Comparison of ENCODE assay signal across 8 mouse cellular contexts in genomic region chr11:77462283-77463100, GRCm38 (mm10). TPM values are rescaled to one million over a fixed set of nuclear protein-coding genes. Genes with fewer than 3 reads are reported as not detected.
DNase-seq lines count a peak whose midpoint lies in the region; ATAC-seq lines count a peak whose summit lies in the region.

Gene Coro6, plus strand, starts transcription at chr11:77462411.

- DNase-seq in cerebellum, adult 18-20 months: peak; percentile 62 to 65
- DNase-seq in cerebellum, adult 11-12 months: no peak
- peak; percentile 89 for DNase-seq in adrenal gland, postnatal 14 days
- DNase-seq in hindbrain, embryonic 11.5 days (ENCODE audit: low spot score): peak; percentile 76
- DNase-seq in left cerebral cortex, postnatal 25 days (ENCODE audit: low spot score in 2 of 2): peak; percentile 36 to 56
- DNase-seq in splenic B cell, adult 2 months (ENCODE audit: low read depth, low spot score): peak; percentile 47

- intact Hi-C loops in left cerebral cortex, postnatal 25 days (cut with DNase I): no loop called here

- H3K9me3 ChIP-seq in forebrain, embryonic 16.5 days (ENCODE audit: control insufficient read depth, low read length): no peaks in the 10 kb centered on the region
- H3K9me3 ChIP-seq in hindbrain, embryonic 11.5 days (ENCODE audit: control insufficient read depth, low read length): no peaks in the 10 kb centered on the region

- H3K36me3 ChIP-seq in forebrain, embryonic 16.5 days (ENCODE audit: control insufficient read depth, insufficient read depth): no peaks in the 10 kb centered on the region
- no peaks in the 10 kb centered on the region for H3K36me3 ChIP-seq in hindbrain, embryonic 11.5 days (ENCODE audit: control insufficient read depth, insufficient read depth, low read length)
- no peaks in the 10 kb centered on the region for H3K36me3 ChIP-seq in splenic B cell, adult 2 months (ENCODE audit: control insufficient read depth, insufficient read depth, low read length, poor library complexity, severe bottlenecking)

- peaks cover 38% of the 10 kb centered on the region for H3K27me3 ChIP-seq in forebrain, embryonic 16.5 days (replicated peaks; ENCODE audit: control insufficient read depth, insufficient read depth, low read length)
- peaks cover 31% of the 10 kb centered on the region for H3K27me3 ChIP-seq in hindbrain, embryonic 11.5 days (ENCODE audit: control insufficient read depth, insufficient read depth, low read length)
- no peaks in the 10 kb centered on the region for H3K27me3 ChIP-seq in splenic B cell, adult 2 months (ENCODE audit: control insufficient read depth, insufficient read depth, low read length, poor library complexity, severe bottlenecking)

- 0 out of 2 replicates have a peak, but pooled peaks have one; percentile 41 for ATAC-seq in forebrain, embryonic 16.5 days
- peak; percentile 63; the same call in 1 of the 2 replicates for ATAC-seq in hindbrain, embryonic 11.5 days (ENCODE audit: low FRiP score)
- ATAC-seq in megakaryocyte-erythroid progenitor cell, adult 5-6 weeks (replicated peaks; ENCODE audit: low FRiP score, low TSS enrichment, poor library complexity, severe bottlenecking): peak; percentile 38; the same call in 1 of the 2 replicates

- H3K9ac ChIP-seq in forebrain, embryonic 16.5 days (replicated peaks; ENCODE audit: low read depth, low read length): peak within 1 kb of the TSS; percentile 55
- H3K9ac ChIP-seq in hindbrain, embryonic 11.5 days (ENCODE audit: low read depth, low read length): peak within 1 kb of the TSS; percentile 29; the same call in 1 of the 2 replicates

- peak within 1 kb of the TSS; percentile 50 for H3K4me3 ChIP-seq in forebrain, embryonic 16.5 days (replicated peaks; ENCODE audit: low read length)
- peak within 1 kb of the TSS; percentile 36 for H3K4me3 ChIP-seq in hindbrain, embryonic 11.5 days (ENCODE audit: low read depth, low read length)

- WGBS in forebrain, embryonic 16.5 days: under 1% methylated on average over 63 of the region's 73 CpGs
- WGBS in hindbrain, embryonic 11.5 days: under 1% methylated on average over 57 of the region's 73 CpGs

- peaks cover 17% of the 10 kb centered on the region for H3K4me1 ChIP-seq in forebrain, embryonic 16.5 days (replicated peaks; ENCODE audit: control insufficient read depth, insufficient read depth, low read length)
- H3K4me1 ChIP-seq in hindbrain, embryonic 11.5 days (replicated peaks; ENCODE audit: control insufficient read depth, insufficient read depth, low read length): peaks cover 2% of the 10 kb centered on the region; the same call in 1 of the 2 replicates

- peak within 1 kb of the TSS; percentile 98 for H3K4me2 ChIP-seq in forebrain, embryonic 16.5 days (ENCODE audit: low read length)
- H3K4me2 ChIP-seq in hindbrain, embryonic 11.5 days (replicated peaks; ENCODE audit: low read depth, low read length): peak within 1 kb of the TSS; percentile 87

- no peak within 1 kb of the TSS for H3K27ac ChIP-seq in forebrain, embryonic 16.5 days (ENCODE audit: low read length)
- no peak within 1 kb of the TSS for H3K27ac ChIP-seq in hindbrain, embryonic 11.5 days (ENCODE audit: low read depth, low read length)

RNA-seq across cellular contexts. Expression of gene Coro6, which starts in this region (rescaled TPM):
- 3.6 and 7.8 TPM in 2 replicates for total RNA-seq in adrenal gland, postnatal 14 days (2021)
- polyA plus RNA-seq in forebrain, embryonic 16.5 days (2015; fragmentation: Nextera tagmentation; extraction: Ambion mirVana): 0.11 TPM in 1 of 2 replicates, not detected in the other
- polyA plus RNA-seq in hindbrain, embryonic 11.5 days (2014; fragmentation: Nextera tagmentation; extraction: Ambion mirVana): 0.14 and 0.22 TPM in 2 replicates
- 10 to 100 TPM; 31.8 to 36.1 TPM for total RNA-seq in left cerebral cortex, postnatal 25 days (2021)
- not detected in 2 replicates for total RNA-seq in megakaryocyte-erythroid progenitor cell, adult 5-6 weeks (2014; fragmentation: Nextera tagmentation)
- total RNA-seq in megakaryocyte-erythroid progenitor cell, adult 5-6 weeks (2017): not detected in 2 replicates

Comparison
In these comparisons a context has a peak if more than half of its experiments do, and no peak if none do; other contexts are left out.
1. Peak in ATAC-seq, H3K4me3 ChIP-seq, H3K9ac ChIP-seq and H3K4me2 ChIP-seq in forebrain, embryonic 16.5 days; RNA of the gene not detected or under 1 TPM.
2. Peak in DNase-seq, ATAC-seq, H3K4me3 ChIP-seq, H3K9ac ChIP-seq and H3K4me2 ChIP-seq in hindbrain, embryonic 11.5 days; RNA of the gene not detected or under 1 TPM.
3. Peak in ATAC-seq in megakaryocyte-erythroid progenitor cell, adult 5-6 weeks; RNA of the gene not detected or under 1 TPM.